ENCODE assay signal across 8 mouse cellular contexts in genomic region chr6:115727108-115727507, GRCm38 (mm10). TPM values are rescaled to one million over a fixed set of nuclear protein-coding genes. Genes with fewer than 3 reads are reported as not detected.
DNase-seq lines count a peak whose midpoint lies in the region; ATAC-seq and TF ChIP-seq lines count a peak whose summit lies in the region.
"Had no signal": no experiment of that assay in that cellular context is flagged by ENCODE, and none has a peak within 500 bp of the region (broad histone marks: within the 10 kb centered on the region; RNA-seq: fewer than 3 reads in every experiment).

No protein-coding gene starts in this region.

- no peaks in the 10 kb centered on the region for H3K4me1 ChIP-seq in kidney, adult 2 months (ENCODE audit: control insufficient read depth, insufficient read depth, low read length)
- H3K4me1 ChIP-seq in kidney, embryonic 16.5 days (ENCODE audit: insufficient read depth, low read length), result peaks cover 13% of the 10 kb centered on the region
- H3K4me1 ChIP-seq in hindbrain, postnatal 0 days (ENCODE audit: insufficient read depth, low read length), result no peaks in the 10 kb centered on the region
- peaks cover 5% of the 10 kb centered on the region; the same call in 1 of the 2 replicates for H3K4me1 ChIP-seq in liver, postnatal 0 days (ENCODE audit: insufficient read depth)
- H3K4me1 ChIP-seq in spleen, adult 2 months (ENCODE audit: control insufficient read depth, insufficient read depth, insufficient read length), result no peaks in the 10 kb centered on the region

- no peak for TF ChIP-seq EP300 in liver, postnatal 0 days (IDR thresholded peaks at IDR 0.05; ENCODE audit: low read depth)

- peak; percentile 90 for TF ChIP-seq CTCF in kidney, adult 2 months (conservative IDR thresholded peaks at IDR 0.05; ENCODE audit: insufficient read depth, insufficient read length, low read depth, low read length)
- TF ChIP-seq CTCF in hindbrain, postnatal 0 days (IDR thresholded peaks at IDR 0.05; ENCODE audit: low read depth), result peak; percentile 63
- TF ChIP-seq CTCF in liver, postnatal 0 days (IDR thresholded peaks at IDR 0.05; ENCODE audit: low read depth), result peak; percentile 89
- peak; percentile 58; the same call in 1 of the 2 replicates for TF ChIP-seq CTCF in spleen, adult 2 months (IDR thresholded peaks at IDR 0.05; ENCODE audit: extremely low read depth, insufficient read depth, insufficient read length, insufficient replicate concordance)

- H3K9me3 ChIP-seq in kidney, embryonic 16.5 days (ENCODE audit: low read length), result peaks cover 4% of the 10 kb centered on the region; the same call in 1 of the 2 replicates
- H3K9me3 ChIP-seq in hindbrain, postnatal 0 days (ENCODE audit: low read length), result no peaks in the 10 kb centered on the region
- peaks cover 4% of the 10 kb centered on the region; the same call in 1 of the 2 replicates for H3K9me3 ChIP-seq in liver, postnatal 0 days (ENCODE audit: low read length)
- H3K9me3 ChIP-seq: heart, embryonic 15.5 days had no signal

- WGBS in kidney, adult 2 months, result 85% methylated on average over 1 of the region's 1 CpGs
- 96% methylated on average over 1 of the region's 1 CpGs for WGBS in kidney, embryonic 16.5 days
- 82% methylated on average over 1 of the region's 1 CpGs for WGBS in hindbrain, postnatal 0 days
- WGBS in liver, postnatal 0 days (ENCODE audit: insufficient replicate concordance), result 95% methylated on average over 1 of the region's 1 CpGs
- WGBS in spleen, adult 2 months, result 95% methylated on average over 1 of the region's 1 CpGs

- DNase-seq in kidney, adult 2 months, result peak; percentile 66
- peak; percentile 36 for DNase-seq in MEL-GATA-1-ER (ENCODE audit: extremely low read depth, low read depth)
- peak; percentile 51 for DNase-seq in c-Kit-positive CD71-negative TER-119-negative erythroid progenitor cells, embryonic 14.5 days (ENCODE audit: low read depth)
- DNase-seq in hindbrain, postnatal 0 days (ENCODE audit: low spot score), result peak; percentile 52
- DNase-seq in liver, postnatal 0 days, result peak; percentile 75
- peak; percentile 17 to 48 for DNase-seq in spleen, adult 2 months (ENCODE audit: low read depth in 1 of 2, low spot score in 2 of 2)

- no peak overlapping the region for H3K4me3 ChIP-seq in kidney, adult 2 months (ENCODE audit: insufficient read depth, low read depth, low read length)
- no peak overlapping the region for H3K4me3 ChIP-seq in kidney, embryonic 16.5 days (ENCODE audit: low read length)
- no peak overlapping the region for H3K4me3 ChIP-seq in hindbrain, postnatal 0 days (ENCODE audit: low read length)
- no peak overlapping the region for H3K4me3 ChIP-seq in liver, postnatal 0 days (ENCODE audit: low read depth, low read length)
- H3K4me3 ChIP-seq in spleen, adult 2 months (ENCODE audit: extremely low read depth, insufficient read depth, insufficient read length), result no peak overlapping the region
- H3K4me3 ChIP-seq: heart, embryonic 15.5 days had no signal

- no peaks in the 10 kb centered on the region for H3K36me3 ChIP-seq in kidney, adult 2 months (ENCODE audit: control insufficient read depth, insufficient read depth, low read length)
- H3K36me3 ChIP-seq in kidney, embryonic 16.5 days (ENCODE audit: insufficient read depth, low read length), result no peaks in the 10 kb centered on the region
- no peaks in the 10 kb centered on the region for H3K36me3 ChIP-seq in hindbrain, postnatal 0 days (ENCODE audit: insufficient read depth, low read length)
- H3K36me3 ChIP-seq in liver, postnatal 0 days (replicated peaks; ENCODE audit: insufficient read depth, low read length), result no peaks in the 10 kb centered on the region
- H3K36me3 ChIP-seq in spleen, adult 2 months (ENCODE audit: control insufficient read depth, insufficient read depth, low read length), result no peaks in the 10 kb centered on the region
- H3K36me3 ChIP-seq: heart, embryonic 15.5 days had no signal

- no peak overlapping the region for H3K4me2 ChIP-seq in kidney, embryonic 16.5 days (replicated peaks; ENCODE audit: low read depth, low read length)
- H3K4me2 ChIP-seq in hindbrain, postnatal 0 days (ENCODE audit: low read depth, low read length), result no peak overlapping the region
- H3K4me2 ChIP-seq in liver, postnatal 0 days (ENCODE audit: low read depth, low read length), result no peak overlapping the region
- H3K4me2 ChIP-seq: heart, embryonic 15.5 days had no signal

- H3K27me3 ChIP-seq in kidney, adult 2 months (replicated peaks; ENCODE audit: control insufficient read depth, insufficient read depth, low read length), result no peaks in the 10 kb centered on the region
- no peaks in the 10 kb centered on the region for H3K27me3 ChIP-seq in kidney, embryonic 16.5 days (ENCODE audit: insufficient read depth, low read length)
- no peaks in the 10 kb centered on the region for H3K27me3 ChIP-seq in hindbrain, postnatal 0 days (ENCODE audit: insufficient read depth, low read length)
- no peaks in the 10 kb centered on the region for H3K27me3 ChIP-seq in liver, postnatal 0 days (ENCODE audit: insufficient read depth, low read length)
- H3K27me3 ChIP-seq in spleen, adult 2 months (ENCODE audit: control insufficient read depth, insufficient read depth, low read length), result no peaks in the 10 kb centered on the region
- H3K27me3 ChIP-seq: heart, embryonic 15.5 days had no signal

- H3K9ac ChIP-seq in kidney, embryonic 16.5 days (replicated peaks; ENCODE audit: low read length), result no peak overlapping the region
- no peak overlapping the region for H3K9ac ChIP-seq in hindbrain, postnatal 0 days (replicated peaks; ENCODE audit: low read length)
- H3K9ac ChIP-seq in liver, postnatal 0 days (replicated peaks), result no peak overlapping the region
- H3K9ac ChIP-seq: heart, embryonic 15.5 days had no signal

- no peak for ATAC-seq in kidney, embryonic 16.5 days (ENCODE audit: low FRiP score, low TSS enrichment)
- ATAC-seq in hindbrain, postnatal 0 days, result no peak
- no peak; the same call in 1 of the 2 replicates for ATAC-seq in liver, postnatal 0 days

- H3K27ac ChIP-seq in kidney, adult 2 months (ENCODE audit: insufficient read depth, low read depth, low read length), result no peak overlapping the region
- no peak overlapping the region for H3K27ac ChIP-seq in kidney, embryonic 16.5 days (ENCODE audit: low read length)
- no peak overlapping the region for H3K27ac ChIP-seq in hindbrain, postnatal 0 days
- no peak overlapping the region for H3K27ac ChIP-seq in liver, postnatal 0 days (ENCODE audit: low read depth)
- H3K27ac ChIP-seq in spleen, adult 2 months (ENCODE audit: insufficient read depth, low read length), result no peak overlapping the region
- H3K27ac ChIP-seq: heart, embryonic 15.5 days had no signal

- no peak for TF ChIP-seq POLR2A in kidney, adult 2 months (IDR thresholded peaks at IDR 0.05; ENCODE audit: low read depth, low read length)
- no peak for TF ChIP-seq POLR2A in spleen, adult 2 months (IDR thresholded peaks at IDR 0.05; ENCODE audit: low read depth, low read length)

RNA-seq across cellular contexts. Expression of gene Tmem40, which starts 35.1 kb away (rescaled TPM):
- polyA plus RNA-seq in kidney, adult 2 months (2012; rRNA removed), result 0.50 TPM in 2 replicates
- polyA plus RNA-seq in kidney, embryonic 16.5 days (2015; fragmentation: Nextera tagmentation; extraction: Ambion mirVana), result 0.86 and 2.1 TPM in 2 replicates
- total RNA-seq in hindbrain, postnatal 0 days (2014; rRNA removed), result 0.68 and 2.5 TPM in 2 replicates
- polyA plus RNA-seq in hindbrain, postnatal 0 days (2015; fragmentation: Nextera tagmentation; extraction: Ambion mirVana), result 2.5 and 2.9 TPM in 2 replicates
- polyA plus RNA-seq in liver, postnatal 0 days (2015; fragmentation: Nextera tagmentation; extraction: Ambion mirVana), result 18.9 and 21.2 TPM in 2 replicates
- 10.2 and 10.4 TPM in 2 replicates for polyA plus RNA-seq in spleen, adult 2 months (2012; rRNA removed)

RNA-seq across cellular contexts. Expression of gene Cand2, which starts 47.2 kb away (rescaled TPM):
- 4.0 and 4.3 TPM in 2 replicates for polyA plus RNA-seq in kidney, adult 2 months (2012; rRNA removed)
- 36.8 and 40.1 TPM in 2 replicates for polyA plus RNA-seq in kidney, embryonic 16.5 days (2015; fragmentation: Nextera tagmentation; extraction: Ambion mirVana)
- total RNA-seq in hindbrain, postnatal 0 days (2014; rRNA removed), result 10.5 and 12.5 TPM in 2 replicates
- polyA plus RNA-seq in hindbrain, postnatal 0 days (2015; fragmentation: Nextera tagmentation; extraction: Ambion mirVana), result 4.5 and 5.5 TPM in 2 replicates
- polyA plus RNA-seq in liver, postnatal 0 days (2015; fragmentation: Nextera tagmentation; extraction: Ambion mirVana), result 0.59 and 0.61 TPM in 2 replicates
- polyA plus RNA-seq in spleen, adult 2 months (2012; rRNA removed), result 3.4 and 4.8 TPM in 2 replicates

RNA-seq across cellular contexts. Expression of gene Raf1, which starts 50.7 kb away (rescaled TPM):
- 103 and 106 TPM in 2 replicates for polyA plus RNA-seq in kidney, adult 2 months (2012; rRNA removed)
- polyA plus RNA-seq in kidney, embryonic 16.5 days (2015; fragmentation: Nextera tagmentation; extraction: Ambion mirVana), result 91.0 and 95.7 TPM in 2 replicates
- total RNA-seq in hindbrain, postnatal 0 days (2014; rRNA removed), result 204 and 218 TPM in 2 replicates
- 86.1 and 90.5 TPM in 2 replicates for polyA plus RNA-seq in hindbrain, postnatal 0 days (2015; fragmentation: Nextera tagmentation; extraction: Ambion mirVana)
- 39.6 and 43.5 TPM in 2 replicates for polyA plus RNA-seq in liver, postnatal 0 days (2015; fragmentation: Nextera tagmentation; extraction: Ambion mirVana)
- polyA plus RNA-seq in spleen, adult 2 months (2012; rRNA removed), result 92.7 and 95.3 TPM in 2 replicates
